Mouse (Mus musculus) bone marrow, adult 2 months (tissue): ENCODE data around the gene Mxi1. TPM values are rescaled to one million over a fixed set of nuclear protein-coding genes. Genes with fewer than 3 reads are reported as not detected.

Experiments
- H3K27ac ChIP-seq: fragments of 200-500 bp; 2 replicates; pipeline ENCODE4 v1.5.1; 2012; ENCODE audit warnings: low read depth, mild to moderate bottlenecking, control low read depth, inconsistent platforms, low read length; ENCODE audit not compliant: control insufficient read depth, poor library complexity, insufficient read depth
- H3K4me1 ChIP-seq: fragments of 200-500 bp; 2 replicates; pipeline ENCODE4 v1.6.1; 2011; ENCODE audit warnings: low read length; ENCODE audit not compliant: control insufficient read depth, insufficient read depth
- H3K4me3 ChIP-seq: fragments of 200-500 bp; replicated peaks from 2 replicates; pipeline ENCODE3; 2011; ENCODE audit warnings: mild to moderate bottlenecking, low read depth, low read length, control low read depth; ENCODE audit not compliant: control insufficient read depth
- CTCF ChIP-seq: fragments of 200-500 bp; IDR thresholded peaks from 2 replicates; pipeline ENCODE4 v1.5.1; 2011; ENCODE audit warnings: low read length, control low read depth; ENCODE audit not compliant: control insufficient read depth, insufficient read depth
- POLR2A ChIP-seq: fragments of 200-500 bp; IDR thresholded peaks from 2 replicates; pipeline ENCODE4 v1.6.1; 2011; ENCODE audit warnings: low read depth, mild to moderate bottlenecking, control low read depth, low read length, borderline replicate concordance; ENCODE audit not compliant: control insufficient read depth
- WGBS: fragments of 180-500 bp; shearing (Covaris S2); methylation state at CpG from one replicate; pipeline ENCODE4 v1.1.7; 2018; 5-methylcytosine and 5-hydroxymethylcytosine counted together
- polyA plus RNA-seq: library from polyadenylated mRNA; stranded (reverse); fragments of >200 nt; gene quantifications from 2 replicates; pipeline ENCODE4 v1.2.4, GENCODE M21; 2011; ENCODE audit warnings: low replicate concordance; ENCODE audit not compliant: missing spikeins, insufficient read depth, insufficient read length

Mxi1 gene
- polyA plus RNA-seq, 1 experiment: 32.4 TPM

GRCm38 (mm10) chr19:53324866-53325265 is 14.5 kb downstream of the Mxi1 start:
- WGBS: 61% methylated on average over 6 of the region's 6 CpGs
- TF ChIP-seq POLR2A: no peak
- TF ChIP-seq CTCF: no peak
- Histone ChIP-seq H3K4me1 (peaks cover 11% of the 10 kb centered on the region), H3K4me3 (peak overlapping the region; percentile 18), H3K27ac (no peak overlapping the region)

GRCm38 (mm10) chr19:53325578-53326295 is 15.4 kb downstream of the Mxi1 start:
- H3K4me3 ChIP-seq: peak overlapping the region; percentile 53
- peaks cover 11% of the 10 kb centered on the region for H3K4me1 ChIP-seq
- WGBS: 15% methylated on average over 27 of the region's 27 CpGs
- H3K27ac ChIP-seq: peak overlapping the region; percentile 95
- TF ChIP-seq POLR2A: peak; percentile 44; the same call in 1 of the 2 replicates
- TF ChIP-seq CTCF: no peak

GRCm38 (mm10) chr19:53328116-53328515 is 17.8 kb downstream of the Mxi1 start:
- Histone ChIP-seq H3K27ac (peak overlapping the region; percentile 71), H3K4me3 (peak overlapping the region; percentile 0), H3K4me1 (peaks cover 6% of the 10 kb centered on the region; the same call in 1 of the 2 replicates)
- WGBS: 20% methylated on average over 9 of the region's 9 CpGs
- peak; percentile 66 for TF ChIP-seq CTCF
- TF ChIP-seq POLR2A: no peak

GRCm38 (mm10) chr19:53329221-53329991 is 19.1 kb downstream of the Mxi1 start:
- TF ChIP-seq POLR2A (no peak), CTCF (peak; percentile 58)
- H3K27ac ChIP-seq: peak overlapping the region; percentile 88
- peaks cover 6% of the 10 kb centered on the region; the same call in 1 of the 2 replicates for H3K4me1 ChIP-seq
- peak overlapping the region; percentile 80 for H3K4me3 ChIP-seq
- under 1% methylated on average over 106 of the region's 106 CpGs for WGBS

GRCm38 (mm10) chr19:53329992-53330381 is 19.7 kb downstream of the Mxi1 start:
- TF ChIP-seq POLR2A (peak; percentile 35; the same call in 1 of the 2 replicates), CTCF (no peak)
- Histone ChIP-seq H3K4me1 (peaks cover 6% of the 10 kb centered on the region; the same call in 1 of the 2 replicates), H3K27ac (peak overlapping the region; percentile 88), H3K4me3 (peak overlapping the region; percentile 80)
- WGBS: under 1% methylated on average over 29 of the region's 29 CpGs

- H3K4me3 ChIP-seq: no peak overlapping the region
- no peak for TF ChIP-seq CTCF
- no peak for TF ChIP-seq POLR2A
- WGBS: 53% methylated on average over 21 of the region's 21 CpGs
- H3K4me1 ChIP-seq: peaks cover 1% of the 10 kb centered on the region; the same call in 1 of the 2 replicates
- H3K27ac ChIP-seq: no peak overlapping the region
These were observed 21.7 kb downstream of the Mxi1 start for GRCm38 (mm10) chr19:53331882-53332500.

GRCm38 (mm10) chr19:53333730-53334129 is 23.4 kb downstream of the Mxi1 start:
- TF ChIP-seq POLR2A (no peak), CTCF (no peak)
- Histone ChIP-seq H3K4me1 (peaks cover 1% of the 10 kb centered on the region; the same call in 1 of the 2 replicates), H3K4me3 (no peak overlapping the region), H3K27ac (no peak overlapping the region)
- 57% methylated on average over 6 of the region's 6 CpGs for WGBS

- no peak for TF ChIP-seq POLR2A
- TF ChIP-seq CTCF: no peak
- no peak overlapping the region for H3K4me3 ChIP-seq
- no peak overlapping the region for H3K27ac ChIP-seq
- H3K4me1 ChIP-seq: peaks cover 1% of the 10 kb centered on the region; the same call in 1 of the 2 replicates
- WGBS: 93% methylated on average over 9 of the region's 9 CpGs
These were observed 24.9 kb downstream of the Mxi1 start for GRCm38 (mm10) chr19:53335241-53335640.
